Mouse (Mus musculus): ENCODE data around the gene Spdye4c. TPM values are rescaled to one million over a fixed set of nuclear protein-coding genes. Genes with fewer than 3 reads are reported as not detected.

Gene Spdye4c
- polyA plus RNA-seq (2016; fragmentation: Nextera tagmentation; extraction: Ambion mirVana), result not detected in 2 replicates

DNA sequence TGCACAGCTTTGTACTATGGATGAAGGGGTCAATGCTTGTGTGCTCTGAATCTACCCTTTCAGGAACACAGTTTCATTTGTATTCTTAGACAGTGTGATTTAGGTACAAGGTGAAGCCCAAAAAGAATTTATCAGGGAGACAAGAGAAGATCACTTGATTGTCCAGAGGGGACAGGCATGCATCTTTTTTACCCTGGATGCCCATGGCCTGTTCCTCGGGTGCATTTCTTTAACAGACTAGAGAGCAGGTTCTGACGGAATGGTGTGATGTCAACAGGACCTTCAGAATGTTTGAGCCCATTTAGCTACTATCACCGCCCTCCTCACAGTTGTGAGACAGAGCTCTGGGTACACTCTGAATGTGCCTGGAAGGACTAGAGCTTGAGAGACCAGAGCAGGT, at the start of gene Spdye4c:
TSS of gene Spdye4c (plus strand) at position 301 of the 400 bp plus-strand sequence.
- H3K4me1 ChIP-seq, result no peaks in the 10 kb centered on the region
- no peaks in the 10 kb centered on the region for H3K9me3 ChIP-seq
- no peak within 1 kb of the TSS for H3K27ac ChIP-seq
- H3K4me3 ChIP-seq, result no peak within 1 kb of the TSS
- H3K27me3 ChIP-seq (ENCODE audit: poor library complexity, severe bottlenecking), result no peaks in the 10 kb centered on the region
- no peak for DNase-seq (ENCODE audit: extremely low spot score, low spot score)
- H3K36me3 ChIP-seq (replicated peaks), result no peaks in the 10 kb centered on the region
- 92% methylated on average over 3 of the region's 3 CpGs for WGBS

DNA sequence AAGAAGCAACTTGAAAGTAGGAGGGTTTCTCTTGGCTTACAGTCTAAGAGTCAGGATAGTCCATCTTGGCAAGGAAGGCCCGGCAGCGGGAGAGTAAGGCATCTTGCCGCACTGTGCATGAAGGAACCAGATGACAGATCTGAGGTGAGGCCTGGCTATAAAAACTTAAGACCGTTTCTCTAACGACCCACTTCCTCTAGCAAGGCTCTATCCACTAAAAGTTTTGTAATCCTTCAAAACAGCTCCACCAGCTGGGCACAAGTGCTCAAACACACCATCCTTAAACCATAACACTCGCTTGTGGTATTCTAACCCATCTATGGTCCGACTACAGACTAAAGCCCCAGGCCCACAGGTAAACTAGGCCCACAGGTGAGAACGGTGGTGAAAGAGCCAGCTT, 47.5 kb upstream of the Spdye4c start:
- Histone ChIP-seq H3K36me3 (replicated peaks) (no peaks in the 10 kb centered on the region), H3K4me3 (no peak overlapping the region), H3K27ac (peak overlapping the region; percentile 51; the same call in 1 of the 2 replicates), H3K9me3 (no peaks in the 10 kb centered on the region), H3K27me3 (ENCODE audit: poor library complexity, severe bottlenecking) (no peaks in the 10 kb centered on the region), H3K4me1 (peaks cover 23% of the 10 kb centered on the region)
- DNase-seq (ENCODE audit: extremely low spot score, low spot score), result no peak
- WGBS, result 86% methylated on average over 8 of the region's 8 CpGs

DNA sequence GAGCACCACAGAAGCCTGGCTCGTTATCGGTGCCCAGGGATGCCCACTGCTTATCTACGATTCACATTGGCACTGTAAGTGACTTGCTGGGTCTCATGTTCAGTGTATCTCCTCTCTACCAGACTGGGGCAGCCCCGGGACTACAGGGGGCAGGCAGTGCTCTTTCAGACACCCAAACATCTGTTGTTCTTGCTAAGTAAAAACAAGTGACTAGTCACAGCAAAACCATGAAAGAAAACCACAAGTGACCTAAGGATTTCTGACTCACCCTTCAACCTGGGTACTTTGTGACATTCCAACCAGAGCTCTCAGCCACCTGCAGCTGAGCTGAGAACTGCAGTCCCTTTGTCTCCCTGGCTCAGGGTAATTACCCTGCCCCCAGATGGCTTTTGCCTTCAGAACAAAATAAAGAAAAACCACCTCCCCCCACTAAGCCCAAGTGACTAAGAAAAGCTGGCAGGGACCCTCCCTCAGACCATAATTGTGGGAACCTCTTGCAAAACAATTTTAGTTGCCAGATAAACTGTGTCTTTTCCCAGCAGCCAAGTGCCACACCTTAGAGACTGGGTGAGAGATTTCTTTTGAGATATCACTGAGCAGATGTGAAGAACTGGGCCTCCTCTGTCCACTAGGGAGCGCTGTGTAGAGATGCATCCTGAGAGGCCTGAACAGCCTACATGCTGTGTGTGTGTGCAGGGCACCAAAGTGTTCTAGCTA, 46.4 kb upstream of the Spdye4c start:
- peaks cover 23% of the 10 kb centered on the region for H3K4me1 ChIP-seq
- H3K27me3 ChIP-seq (ENCODE audit: poor library complexity, severe bottlenecking), result no peaks in the 10 kb centered on the region
- WGBS, result 36% methylated on average over 5 of the region's 5 CpGs
- DNase-seq (ENCODE audit: extremely low spot score, low spot score), result peak; percentile 60
- peak overlapping the region; percentile 51 for H3K27ac ChIP-seq
- no peak overlapping the region for H3K4me3 ChIP-seq
- H3K36me3 ChIP-seq (replicated peaks), result no peaks in the 10 kb centered on the region
- H3K9me3 ChIP-seq, result no peaks in the 10 kb centered on the region

GRCm38 (mm10) chr2:128545447-128545846, 45.6 kb upstream of the Spdye4c start:
- Histone ChIP-seq H3K4me1 (peaks cover 28% of the 10 kb centered on the region), H3K27ac (peak overlapping the region; percentile 62; the same call in 1 of the 2 replicates), H3K36me3 (replicated peaks) (no peaks in the 10 kb centered on the region), H3K27me3 (ENCODE audit: poor library complexity, severe bottlenecking) (no peaks in the 10 kb centered on the region), H3K4me3 (no peak overlapping the region), H3K9me3 (no peaks in the 10 kb centered on the region)
- 70% methylated on average over 7 of the region's 7 CpGs for WGBS
- no peak for DNase-seq (ENCODE audit: extremely low spot score, low spot score)

DNA sequence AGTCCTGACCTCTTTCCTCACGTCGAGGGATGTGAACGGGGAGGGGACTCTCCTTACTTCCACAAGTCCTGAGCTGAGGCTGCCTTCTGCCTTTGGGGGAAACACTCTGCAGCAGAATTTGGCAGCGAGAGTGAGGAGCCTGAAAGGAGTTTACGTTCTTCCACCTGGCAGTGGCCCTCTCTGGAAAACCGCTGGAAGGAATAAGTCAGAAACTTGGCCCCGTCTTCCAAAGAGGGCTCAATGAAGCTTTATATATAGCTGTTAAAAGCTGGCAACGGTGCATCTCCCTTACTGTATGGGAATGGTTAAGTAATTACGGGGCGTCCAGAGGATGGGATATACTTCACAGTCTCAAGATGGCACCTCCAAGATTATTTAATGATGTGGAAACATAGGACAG, 43.9 kb upstream of the Spdye4c start:
- no peak overlapping the region for H3K27ac ChIP-seq
- H3K4me1 ChIP-seq, result peaks cover 28% of the 10 kb centered on the region
- DNase-seq (ENCODE audit: extremely low spot score, low spot score), result no peak
- H3K27me3 ChIP-seq (ENCODE audit: poor library complexity, severe bottlenecking), result no peaks in the 10 kb centered on the region
- 90% methylated on average over 10 of the region's 10 CpGs for WGBS
- no peak overlapping the region for H3K4me3 ChIP-seq
- no peaks in the 10 kb centered on the region for H3K36me3 ChIP-seq (replicated peaks)
- no peaks in the 10 kb centered on the region for H3K9me3 ChIP-seq

- Histone ChIP-seq H3K4me1 (peaks cover 28% of the 10 kb centered on the region), H3K27ac (no peak overlapping the region), H3K27me3 (ENCODE audit: poor library complexity, severe bottlenecking) (no peaks in the 10 kb centered on the region), H3K36me3 (replicated peaks) (no peaks in the 10 kb centered on the region), H3K9me3 (no peaks in the 10 kb centered on the region), H3K4me3 (no peak overlapping the region)
- WGBS, result 48% methylated on average over 2 of the region's 2 CpGs
- no peak for DNase-seq (ENCODE audit: extremely low spot score, low spot score)
Measured at GRCm38 (mm10) chr2:128548262-128548661, 42.7 kb upstream of the Spdye4c start.

DNA sequence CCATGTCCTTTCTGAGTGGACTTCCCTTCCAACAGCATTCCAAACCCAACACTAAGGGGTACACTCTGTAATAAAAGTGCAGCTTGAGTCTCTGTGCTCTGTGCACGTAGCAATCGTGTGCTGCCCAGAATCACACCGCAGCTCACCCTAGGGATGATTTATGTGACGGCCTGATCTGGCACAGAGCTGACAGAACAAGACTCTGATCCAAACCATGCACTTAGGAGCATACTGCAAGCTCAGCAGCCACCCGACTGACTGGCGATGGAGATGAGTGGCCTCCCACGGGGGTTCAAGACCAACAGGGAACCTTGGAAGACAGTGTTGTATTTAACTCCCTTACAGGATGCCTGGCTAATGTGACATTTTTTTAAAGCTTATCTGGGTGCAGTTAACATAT, 41.4 kb upstream of the Spdye4c start:
- Histone ChIP-seq H3K4me3 (no peak overlapping the region), H3K27ac (no peak overlapping the region), H3K27me3 (ENCODE audit: poor library complexity, severe bottlenecking) (no peaks in the 10 kb centered on the region), H3K9me3 (no peaks in the 10 kb centered on the region), H3K4me1 (peaks cover 18% of the 10 kb centered on the region), H3K36me3 (replicated peaks) (no peaks in the 10 kb centered on the region)
- DNase-seq (ENCODE audit: extremely low spot score, low spot score), result no peak
- 77% methylated on average over 7 of the region's 7 CpGs for whole genome bisulfite sequencing

GRCm38 (mm10) chr2:128549963-128550362, 41.0 kb upstream of the Spdye4c start:
- H3K9me3 ChIP-seq, result no peaks in the 10 kb centered on the region
- no peak overlapping the region for H3K4me3 ChIP-seq
- no peaks in the 10 kb centered on the region for H3K27me3 ChIP-seq (ENCODE audit: poor library complexity, severe bottlenecking)
- WGBS, result 62% methylated on average over 6 of the region's 6 CpGs
- no peak for DNase-seq (ENCODE audit: extremely low spot score, low spot score)
- H3K4me1 ChIP-seq, result peaks cover 13% of the 10 kb centered on the region
- no peak overlapping the region for H3K27ac ChIP-seq
- no peaks in the 10 kb centered on the region for H3K36me3 ChIP-seq (replicated peaks)

GRCm38 (mm10) chr2:128552080-128552791, 38.8 kb upstream of the Spdye4c start:
- Histone ChIP-seq H3K4me1 (0 out of 2 replicates have a peak, but pooled peaks cover 5% of the 10 kb centered on the region), H3K9me3 (no peaks in the 10 kb centered on the region), H3K27me3 (ENCODE audit: poor library complexity, severe bottlenecking) (no peaks in the 10 kb centered on the region), H3K36me3 (replicated peaks) (no peaks in the 10 kb centered on the region), H3K4me3 (no peak overlapping the region), H3K27ac (no peak overlapping the region)
- DNase-seq (ENCODE audit: extremely low spot score, low spot score), result no peak
- 83% methylated on average over 8 of the region's 8 CpGs for WGBS

- no peak for DNase-seq (ENCODE audit: extremely low spot score, low spot score)
- 90% methylated on average over 8 of the region's 8 CpGs for WGBS
- no peaks in the 10 kb centered on the region for H3K9me3 ChIP-seq
- no peak overlapping the region for H3K4me3 ChIP-seq
- H3K36me3 ChIP-seq (replicated peaks), result no peaks in the 10 kb centered on the region
- 0 out of 2 replicates have a peak, but pooled peaks cover 5% of the 10 kb centered on the region for H3K4me1 ChIP-seq
- no peak overlapping the region for H3K27ac ChIP-seq
- no peaks in the 10 kb centered on the region for H3K27me3 ChIP-seq (ENCODE audit: poor library complexity, severe bottlenecking)
Measured at GRCm38 (mm10) chr2:128552798-128553720, 38.0 kb upstream of the Spdye4c start.

GRCm38 (mm10) chr2:128555082-128555481, 35.9 kb upstream of the Spdye4c start:
- Histone ChIP-seq H3K4me3 (no peak overlapping the region), H3K9me3 (no peaks in the 10 kb centered on the region), H3K4me1 (0 out of 2 replicates have a peak, but pooled peaks cover under 1% of the 10 kb centered on the region), H3K27me3 (ENCODE audit: poor library complexity, severe bottlenecking) (no peaks in the 10 kb centered on the region), H3K36me3 (replicated peaks) (no peaks in the 10 kb centered on the region), H3K27ac (no peak overlapping the region)
- DNase-seq (ENCODE audit: extremely low spot score, low spot score), result no peak
- 83% methylated on average over 9 of the region's 9 CpGs for WGBS

- H3K27me3 ChIP-seq (ENCODE audit: poor library complexity, severe bottlenecking), result no peaks in the 10 kb centered on the region
- peaks cover 15% of the 10 kb centered on the region for H3K4me1 ChIP-seq
- no peaks in the 10 kb centered on the region for H3K36me3 ChIP-seq (replicated peaks)
- no peak for DNase-seq (ENCODE audit: extremely low spot score, low spot score)
- no peaks in the 10 kb centered on the region for H3K9me3 ChIP-seq
- H3K27ac ChIP-seq, result no peak overlapping the region
- no peak overlapping the region for H3K4me3 ChIP-seq
- 87% methylated on average over 3 of the region's 3 CpGs for WGBS
Measured at GRCm38 (mm10) chr2:128564195-128564594, 26.8 kb upstream of the Spdye4c start.

Data from forebrain, embryonic 10.5 days (tissue).